Mouse (Mus musculus): ENCODE measurements around the gene Ercc6.

Gene Ercc6

DNA sequence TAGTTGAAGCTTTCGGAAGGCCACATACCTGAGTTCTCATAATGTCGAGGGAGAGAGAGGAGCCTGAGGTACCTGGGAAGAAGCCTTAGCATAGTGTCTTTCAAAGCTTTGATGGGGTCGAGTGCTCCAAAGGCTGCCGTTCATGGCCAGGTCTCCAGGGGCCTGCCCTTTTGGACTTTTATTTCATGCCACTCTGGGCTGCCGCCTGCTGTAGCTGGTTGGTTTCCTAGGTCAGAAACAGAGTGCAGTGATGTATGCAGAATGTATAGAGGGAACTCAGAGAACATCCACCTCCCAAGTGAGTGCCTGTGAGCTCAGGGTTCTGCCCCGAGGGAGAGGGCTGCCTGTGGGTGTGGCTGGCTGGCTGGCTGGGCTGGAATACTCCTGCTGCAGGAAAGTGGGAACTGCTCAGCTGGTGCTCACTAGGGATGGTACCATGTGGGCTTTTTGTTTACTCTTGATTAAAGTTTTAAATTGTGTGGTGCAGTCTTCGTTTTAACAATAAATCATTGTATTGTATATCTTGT, 7.1 kb downstream of the Ercc6 start:
- no peak for DNase-seq

DNA sequence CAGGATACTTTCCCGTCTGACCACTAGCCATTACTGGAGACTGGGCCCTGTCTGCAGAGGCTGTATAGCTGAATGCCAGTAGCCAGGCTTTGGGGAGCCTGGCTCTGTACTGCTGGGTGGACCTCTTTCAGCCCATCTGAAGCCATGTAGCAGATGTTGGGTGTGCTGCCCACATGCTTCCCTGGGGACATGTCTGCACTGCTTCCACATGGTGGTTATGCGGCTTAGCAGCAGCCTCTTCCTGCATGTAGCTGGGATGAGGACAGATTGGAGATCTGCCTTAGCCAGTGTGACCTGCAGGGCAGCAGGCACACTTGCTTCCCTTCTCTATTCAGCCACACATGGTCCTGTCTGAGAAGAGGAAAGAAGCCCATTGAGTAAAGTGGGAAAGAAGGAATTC, 9.0 kb downstream of the Ercc6 start:
- no peak for DNase-seq

DNA sequence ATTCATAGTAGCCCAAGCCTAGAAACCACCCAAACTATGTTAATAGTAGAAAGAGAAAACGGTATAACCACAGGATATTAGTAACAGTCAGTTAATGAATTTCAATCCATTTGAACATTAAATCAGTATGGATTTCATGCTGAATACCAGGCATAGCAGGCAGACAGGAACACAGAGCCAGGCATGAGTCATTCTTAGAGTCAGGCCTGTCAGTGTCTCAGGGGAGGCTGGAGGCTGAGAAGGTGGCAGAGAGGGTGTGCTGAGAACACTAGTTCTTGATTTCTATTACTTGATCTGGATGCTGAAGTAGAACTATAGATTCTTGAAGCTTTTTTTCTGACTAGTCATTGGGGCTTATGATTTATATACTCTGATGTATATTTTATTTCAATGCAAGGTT, 10.8 kb downstream of the Ercc6 start:
- no peak for DNase-seq

DNA sequence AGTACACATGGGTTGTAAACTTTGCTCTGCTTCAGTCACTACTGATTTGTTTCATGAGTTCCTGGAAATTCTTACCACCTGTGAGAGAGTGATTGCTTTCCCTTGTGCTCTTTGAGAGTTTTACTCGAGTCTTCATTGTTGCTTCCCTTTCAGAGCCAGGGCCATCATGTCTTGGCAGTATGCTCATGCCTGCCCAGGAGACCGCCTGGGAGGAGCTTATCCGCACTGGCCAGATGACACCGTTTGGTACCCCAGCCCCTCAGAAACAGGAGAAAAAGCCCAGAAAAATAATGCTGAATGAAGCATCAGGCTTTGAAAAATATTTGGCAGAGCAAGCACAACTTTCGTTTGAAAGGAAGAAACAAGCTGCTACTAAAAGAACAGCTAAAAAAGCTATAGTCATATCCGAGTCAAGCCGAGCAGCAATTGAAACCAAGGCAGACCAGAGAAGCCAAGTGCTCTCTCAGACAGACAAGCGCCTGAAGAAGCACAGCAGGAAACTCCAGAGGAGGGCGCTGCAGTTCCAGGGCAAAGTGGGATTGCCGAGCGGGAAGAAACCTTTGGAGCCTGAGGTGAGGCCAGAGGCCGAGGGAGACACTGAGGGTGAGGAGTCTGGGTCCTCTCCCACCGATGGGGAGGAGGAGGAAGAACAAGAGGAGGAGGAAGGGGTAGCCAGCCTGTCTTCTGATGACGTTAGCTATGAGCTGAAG, 12.8 kb downstream of the Ercc6 start:
- DNase-seq = no peak

DNA sequence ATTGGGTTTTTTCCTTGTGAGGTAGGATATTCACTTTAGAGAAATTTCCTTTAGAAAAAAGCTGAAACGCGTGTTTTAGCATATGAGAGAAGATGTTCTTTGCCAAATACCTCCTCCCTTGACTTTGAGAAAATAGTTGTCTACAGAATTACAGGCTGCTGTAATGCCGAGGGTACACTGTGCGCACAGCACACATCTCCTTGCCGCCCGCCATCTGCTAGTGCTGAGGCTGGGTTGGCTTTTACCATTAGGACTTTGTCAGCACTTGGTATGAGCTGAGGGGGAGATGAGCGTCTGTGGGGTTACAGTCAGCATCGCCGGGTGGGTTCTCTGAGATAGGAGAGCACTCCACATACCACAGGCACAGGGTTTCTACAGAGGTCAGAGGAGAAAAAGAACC, 13.9 kb downstream of the Ercc6 start:
- DNase-seq = no peak

DNA sequence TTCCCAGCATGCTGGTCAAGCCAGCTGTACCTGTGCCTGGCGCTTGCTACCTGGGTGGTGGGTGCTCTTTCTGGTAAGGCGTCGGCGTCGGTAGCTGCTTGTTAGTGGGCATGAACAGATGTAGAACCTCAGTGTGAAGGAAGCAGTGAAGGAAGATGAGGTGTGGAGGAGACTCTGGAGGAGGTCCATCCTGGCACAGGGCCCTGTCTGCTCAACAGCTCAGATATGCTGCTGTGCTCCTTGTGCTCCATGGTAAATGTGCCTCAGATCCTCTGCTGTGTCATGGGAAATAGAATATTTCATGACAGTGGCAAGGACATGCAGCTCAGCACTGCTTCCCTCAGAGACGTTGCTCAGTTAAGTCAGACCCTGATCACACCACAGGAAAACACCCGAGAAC, 15.7 kb downstream of the Ercc6 start:
- DNase-seq = no peak

DNA sequence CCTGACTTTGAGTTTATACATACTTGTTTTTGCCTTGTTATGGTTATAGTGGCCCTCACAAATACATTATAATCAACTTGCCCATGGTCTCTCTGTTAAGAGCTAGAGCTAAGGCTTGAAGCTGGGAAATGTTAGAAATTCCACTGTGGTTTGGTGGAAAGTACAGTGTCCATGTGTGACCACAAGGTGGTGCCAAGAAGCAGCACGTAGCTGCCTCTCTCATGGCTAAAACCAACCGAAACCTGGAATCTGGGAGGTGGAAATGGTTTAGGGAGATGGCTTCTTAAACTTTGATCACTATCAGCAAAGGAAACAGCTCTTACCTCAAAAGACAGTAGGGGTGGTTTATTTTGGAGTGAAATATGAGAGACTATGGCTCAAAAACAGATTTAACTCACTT, 17.6 kb downstream of the Ercc6 start:
- DNase-seq = peak; percentile 46

DNA sequence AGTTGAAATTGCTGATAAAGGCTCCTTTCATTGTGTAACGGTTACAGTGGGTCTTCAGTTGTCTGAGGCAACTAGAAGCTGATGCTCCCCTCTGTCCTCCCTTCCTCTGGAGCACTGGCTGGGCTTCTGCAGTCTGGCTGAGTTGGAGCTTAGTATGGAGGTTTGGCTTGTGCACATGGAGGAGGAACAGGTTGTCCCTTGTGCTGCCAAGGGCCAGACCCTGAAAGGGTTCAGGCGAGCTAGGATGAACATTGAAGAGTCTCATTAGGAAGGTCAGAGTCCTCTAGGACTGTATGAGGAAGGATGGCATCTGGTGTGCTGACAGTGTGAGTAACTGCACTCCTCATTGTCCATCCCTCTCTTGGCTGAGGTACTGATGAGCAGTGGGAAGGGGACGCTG, 18.1 kb downstream of the Ercc6 start:
- no peak for DNase-seq

DNA sequence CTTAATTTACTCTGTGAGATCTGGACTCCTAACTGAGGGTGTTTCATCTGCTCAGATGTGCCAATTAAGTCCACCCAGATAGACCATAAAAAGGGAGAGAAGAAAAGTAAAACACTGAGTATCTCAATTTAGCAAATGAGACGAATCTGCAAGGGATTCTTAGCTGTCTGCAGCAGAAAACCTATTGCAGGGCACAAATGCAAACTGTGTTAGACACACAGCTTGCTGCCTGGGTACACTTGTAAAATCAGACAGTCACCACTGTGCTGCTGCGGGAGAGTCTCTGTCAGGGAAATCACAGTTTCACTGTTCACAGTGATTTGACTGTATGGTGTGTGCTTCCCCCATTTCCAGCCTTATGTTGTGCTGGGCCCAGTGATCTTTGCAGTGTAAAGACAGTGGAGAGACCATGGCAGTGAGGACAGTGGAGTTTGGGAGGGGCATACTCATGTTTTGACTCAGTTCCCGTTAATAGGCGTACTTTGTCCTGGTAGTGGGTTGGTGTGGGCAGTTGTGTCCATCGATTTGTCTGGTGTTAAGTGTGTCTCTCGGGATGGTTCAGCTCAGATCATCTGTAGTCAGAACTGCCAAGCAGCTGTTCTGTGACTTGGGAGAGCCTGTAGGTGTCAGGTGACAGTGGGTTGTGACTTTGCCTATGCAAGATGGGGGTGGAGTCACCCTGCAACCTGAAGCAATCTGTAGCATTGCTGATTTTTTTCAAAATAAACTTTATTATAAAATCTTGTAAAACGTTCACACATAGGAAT, 19.2 kb downstream of the Ercc6 start:
- DNase-seq = no peak

DNA sequence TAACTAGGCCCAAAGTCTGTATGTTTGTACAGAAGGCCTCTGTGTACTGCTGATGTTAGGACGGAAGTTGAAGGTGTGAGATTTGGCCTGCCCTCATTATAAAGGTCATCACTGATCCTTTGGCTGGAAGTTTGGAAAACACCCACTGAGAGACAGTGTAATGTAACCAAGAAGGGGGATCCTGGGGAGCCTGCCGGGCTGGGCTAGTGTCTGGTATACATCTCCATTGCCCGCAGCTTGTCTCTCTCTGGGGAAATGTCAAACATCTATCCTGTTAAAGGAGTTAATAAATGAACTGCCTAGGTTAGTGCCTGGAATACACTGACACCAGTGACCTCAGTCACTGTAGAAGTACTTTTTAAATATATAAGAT, 19.8 kb downstream of the Ercc6 start:
- DNase-seq = no peak

DNA sequence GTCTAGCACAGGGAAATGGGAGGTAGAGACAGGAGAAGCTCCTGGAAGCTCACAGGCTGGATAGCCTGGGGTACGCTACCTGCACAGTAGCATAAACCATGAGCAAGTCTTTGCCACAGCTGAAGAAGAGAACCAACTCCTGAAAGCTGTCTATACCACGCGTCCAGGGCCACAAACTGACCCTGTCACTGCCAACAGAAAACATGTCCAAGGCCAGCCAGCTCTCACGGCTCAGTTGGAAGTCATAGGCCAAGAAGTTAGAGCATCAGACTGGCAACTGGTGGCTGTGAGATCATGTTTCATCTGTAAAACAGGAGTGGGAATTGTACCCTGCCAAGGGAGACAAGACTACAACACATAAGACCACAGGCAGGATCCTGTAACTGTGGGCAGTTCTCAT, 20.3 kb downstream of the Ercc6 start:
- no peak for DNase-seq

DNA sequence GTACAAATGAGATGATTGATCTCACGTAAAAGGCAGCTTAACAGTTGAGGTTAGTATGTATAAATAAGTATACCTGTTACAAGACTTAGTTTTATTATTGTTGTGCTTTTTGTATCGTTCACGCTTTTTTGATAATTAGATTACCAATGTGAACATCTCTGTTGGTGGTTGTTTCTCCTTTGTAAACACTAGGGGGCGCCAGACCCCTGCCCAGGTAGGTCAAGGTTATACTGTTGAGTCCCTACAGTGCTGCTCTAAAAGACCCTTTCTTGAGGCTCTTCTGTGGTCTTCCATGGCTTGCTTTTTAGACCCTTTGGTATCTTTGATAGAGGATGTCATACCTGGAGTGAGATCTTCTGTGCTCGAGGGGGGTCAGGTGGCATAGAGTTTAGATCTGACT, 20.8 kb downstream of the Ercc6 start:
- no peak for DNase-seq

DNA sequence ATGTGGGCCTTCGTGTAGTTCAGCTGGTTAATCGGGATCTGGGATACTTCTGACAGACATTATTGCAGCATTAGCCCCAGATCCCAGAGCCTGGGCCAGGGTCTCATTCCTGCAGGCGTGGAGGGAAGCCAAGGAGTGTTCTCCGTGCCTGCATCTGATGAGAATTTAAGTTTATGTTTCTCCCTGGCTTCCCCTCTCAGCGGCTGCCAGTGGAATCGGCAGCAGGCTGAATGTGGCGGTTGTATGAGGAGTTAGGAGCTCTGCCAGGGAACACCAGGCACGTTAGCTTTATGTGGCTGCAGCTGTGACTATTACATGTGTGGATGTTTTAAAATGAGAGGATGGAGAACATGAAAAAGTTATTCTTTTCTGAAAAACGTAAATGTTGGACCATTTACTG, 23.4 kb downstream of the Ercc6 start:
- DNase-seq = no peak

DNA sequence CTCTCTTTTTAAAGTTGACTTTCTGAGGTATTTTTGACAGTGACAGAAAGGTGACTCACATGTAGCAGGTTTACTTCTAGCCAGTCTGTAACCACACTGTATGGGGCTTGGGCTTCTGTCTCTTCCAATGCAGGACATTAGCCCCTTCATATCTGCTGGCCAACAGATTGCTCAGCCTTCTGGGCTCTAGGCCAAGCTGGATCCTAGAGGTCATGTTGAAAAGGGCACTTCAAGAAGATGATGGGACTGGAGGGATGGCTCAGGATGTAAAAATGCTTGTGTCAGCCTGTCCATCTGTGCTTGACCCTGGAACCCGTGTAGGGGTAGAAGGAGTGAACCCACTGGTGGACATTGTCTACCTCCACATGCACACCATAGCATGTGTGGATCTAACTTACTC, 24.8 kb downstream of the Ercc6 start:
- DNase-seq = no peak

DNA sequence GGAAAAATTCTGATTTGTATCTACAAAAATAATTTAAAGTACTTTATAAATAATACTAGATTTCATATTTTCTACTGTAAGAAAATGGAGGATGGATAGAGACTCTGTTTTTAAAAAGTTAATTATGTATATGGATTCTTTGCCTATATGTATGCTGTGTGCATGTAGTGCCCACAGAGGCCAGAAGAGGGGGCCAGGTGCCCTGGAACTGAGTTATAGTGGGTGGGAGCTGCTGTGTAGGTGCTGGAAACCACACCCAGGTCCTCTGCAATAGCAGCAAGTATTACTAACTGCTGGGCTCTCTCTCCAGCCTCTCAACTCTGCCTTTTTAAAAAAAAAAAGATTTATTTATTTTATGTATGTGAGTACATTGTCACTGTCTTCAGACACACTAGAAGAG, 29.8 kb downstream of the Ercc6 start:
- DNase-seq = no peak

DNA sequence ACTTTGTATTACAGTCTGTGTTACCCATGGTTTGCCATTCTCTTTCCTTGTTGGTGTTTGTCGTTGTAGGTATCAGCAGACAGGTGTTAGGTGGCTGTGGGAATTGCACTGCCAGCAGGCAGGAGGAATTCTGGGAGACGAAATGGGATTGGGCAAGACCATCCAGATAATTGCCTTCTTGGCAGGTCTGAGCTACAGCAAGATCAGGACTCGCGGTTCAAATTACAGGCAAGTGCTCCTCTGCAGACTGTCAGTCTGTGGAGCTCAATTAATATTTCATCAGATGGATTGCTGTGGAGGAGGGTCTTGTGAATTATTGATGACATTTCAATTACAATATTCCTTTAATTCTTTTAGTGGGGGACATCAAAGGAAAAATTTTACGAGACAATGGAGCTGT, 33.4 kb downstream of the Ercc6 start:
- DNase-seq = no peak

DNA sequence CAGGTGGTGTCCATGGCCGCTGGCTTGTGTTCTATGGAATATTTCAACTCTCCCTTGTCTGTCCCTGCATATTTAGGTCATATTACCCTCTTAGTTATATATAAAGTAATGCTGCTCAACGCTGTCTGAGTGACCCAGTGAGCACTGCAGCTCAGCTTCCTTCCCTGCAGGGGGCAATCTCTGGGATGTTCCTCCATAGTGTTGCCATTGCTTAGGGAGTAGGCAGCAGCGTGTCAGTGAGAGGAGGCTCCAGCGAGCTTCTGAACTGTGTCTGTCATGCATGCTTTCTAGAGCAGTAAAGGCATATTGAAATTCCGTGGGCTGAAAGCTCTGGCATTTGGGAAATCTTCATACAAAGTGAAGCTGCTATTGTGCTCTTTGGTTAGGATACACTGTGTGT, 38.5 kb downstream of the Ercc6 start:
- DNase-seq = no peak

DNA sequence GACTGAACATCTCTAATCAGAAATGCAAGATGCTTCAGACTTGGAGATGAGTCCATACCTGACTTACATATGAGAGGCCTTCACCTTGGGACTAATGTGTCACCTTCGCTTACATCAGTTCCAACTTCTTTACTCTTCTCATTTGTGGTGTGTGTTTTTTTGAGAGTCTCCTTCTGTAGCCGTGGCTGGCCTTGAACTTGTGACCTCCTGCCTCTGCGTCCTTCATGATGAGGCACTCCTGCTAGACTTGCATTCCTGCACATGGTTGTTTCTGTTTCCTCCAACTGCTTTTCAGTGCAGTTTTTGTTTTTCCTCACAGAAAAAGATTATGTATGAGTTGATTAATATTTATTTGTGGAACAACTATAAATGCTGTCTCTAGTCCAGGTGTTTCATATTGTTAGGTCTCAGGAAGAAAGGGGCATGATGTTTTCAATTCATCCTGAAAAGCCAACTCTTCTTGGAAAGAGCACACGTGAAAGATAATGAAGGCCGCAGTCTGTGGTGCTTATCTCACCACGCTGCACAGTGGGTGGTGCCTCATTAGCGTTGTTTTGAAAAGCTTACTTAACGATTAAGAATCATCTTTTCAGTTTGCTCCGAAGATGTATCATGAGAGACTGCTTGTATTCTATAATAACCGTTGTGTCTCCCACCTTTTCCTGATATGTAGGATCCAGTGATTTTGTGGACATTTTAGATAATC, 40.0 kb downstream of the Ercc6 start:
- no peak for DNase-seq

DNA sequence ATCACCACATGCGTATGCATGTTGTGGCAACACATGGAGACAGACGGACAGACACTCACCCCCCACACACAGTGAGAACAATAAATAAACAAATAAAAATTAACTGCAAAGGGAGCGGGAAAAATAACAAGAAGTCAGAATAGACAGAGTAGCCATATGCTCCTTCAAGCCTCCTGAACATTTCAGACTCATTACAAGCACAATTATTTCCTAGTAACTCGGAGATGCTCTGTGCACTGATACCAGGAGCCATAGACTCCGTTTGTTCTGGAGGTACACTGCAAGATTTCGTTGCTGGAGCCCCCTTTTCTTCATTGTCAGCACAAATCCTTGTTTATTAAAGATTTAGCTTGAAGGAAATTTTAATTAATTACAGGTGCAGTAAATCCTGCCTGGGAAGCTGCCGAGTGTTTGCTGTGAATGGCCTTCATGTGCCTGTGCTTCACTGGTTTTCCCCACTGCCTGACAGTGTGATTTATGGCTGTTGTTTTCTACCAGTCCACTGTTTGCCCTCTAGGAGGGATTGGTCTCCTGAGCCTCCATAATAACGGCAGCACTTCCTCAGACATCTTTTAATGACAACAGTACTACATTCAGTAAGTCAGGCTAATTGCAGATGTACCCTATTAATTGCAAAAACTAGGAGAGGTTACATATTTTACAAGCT, 41.7 kb downstream of the Ercc6 start:
- no peak for DNase-seq

DNA sequence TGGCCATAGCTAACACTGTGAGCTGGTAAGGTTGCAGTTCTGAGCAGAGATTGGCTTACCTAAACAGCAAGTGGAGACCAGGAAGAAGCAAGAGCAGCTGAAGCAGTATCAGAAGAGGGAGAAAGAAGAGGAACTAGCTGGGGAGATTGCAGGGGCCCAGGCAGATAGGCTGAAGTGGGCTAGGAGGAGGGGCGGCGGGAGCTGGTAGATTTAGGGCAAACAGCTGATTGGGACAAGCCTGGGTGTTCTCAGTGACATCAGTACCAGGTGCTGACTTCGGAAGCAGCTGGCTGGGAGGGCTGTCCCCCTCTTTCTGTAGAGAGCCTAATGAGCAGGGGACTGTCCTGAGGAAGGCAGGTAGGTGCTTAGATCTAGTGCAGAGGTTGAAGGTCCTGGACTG, 48.1 kb downstream of the Ercc6 start:
- DNase-seq = no peak

DNA sequence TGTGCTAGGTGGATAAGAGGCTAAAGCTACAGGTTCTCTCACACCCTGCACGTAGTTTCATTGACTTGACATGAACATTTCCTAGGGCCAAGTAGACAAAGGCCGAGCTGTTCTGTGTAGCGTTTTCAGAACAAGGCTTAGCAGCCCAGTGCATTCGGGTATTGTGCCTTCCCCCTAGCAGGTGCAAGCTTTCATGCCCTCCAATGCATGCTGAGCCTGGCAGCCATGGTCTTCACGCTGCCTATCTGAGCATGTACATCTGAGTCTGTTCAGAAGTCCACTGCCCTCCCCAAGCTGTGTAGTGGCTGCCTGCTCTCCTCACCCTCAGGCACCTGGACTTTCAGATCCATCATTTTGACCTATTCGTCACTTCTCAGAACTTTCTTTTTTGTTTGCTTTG, 50.3 kb downstream of the Ercc6 start:
- no peak for DNase-seq

DNA sequence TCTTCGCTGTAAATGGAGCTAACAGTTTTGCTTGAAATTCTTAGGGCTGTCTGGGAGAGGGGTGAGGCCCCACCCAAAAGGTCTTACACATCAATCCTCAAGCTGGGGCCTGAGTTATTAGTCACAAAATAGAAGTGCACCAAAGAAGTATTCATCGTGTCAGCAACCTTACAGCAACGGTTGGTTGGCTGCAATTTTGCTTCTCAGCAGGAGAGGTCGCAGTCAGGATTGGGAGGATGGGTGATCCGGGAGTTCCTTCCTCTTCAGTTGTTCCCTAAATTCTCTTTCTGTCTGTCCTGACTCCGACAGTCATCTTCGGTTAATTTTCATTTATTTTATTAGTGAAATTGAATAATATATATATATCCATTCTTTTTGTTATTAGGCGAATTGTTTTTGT, 59.2 kb downstream of the Ercc6 start:
- no peak for DNase-seq

DNA sequence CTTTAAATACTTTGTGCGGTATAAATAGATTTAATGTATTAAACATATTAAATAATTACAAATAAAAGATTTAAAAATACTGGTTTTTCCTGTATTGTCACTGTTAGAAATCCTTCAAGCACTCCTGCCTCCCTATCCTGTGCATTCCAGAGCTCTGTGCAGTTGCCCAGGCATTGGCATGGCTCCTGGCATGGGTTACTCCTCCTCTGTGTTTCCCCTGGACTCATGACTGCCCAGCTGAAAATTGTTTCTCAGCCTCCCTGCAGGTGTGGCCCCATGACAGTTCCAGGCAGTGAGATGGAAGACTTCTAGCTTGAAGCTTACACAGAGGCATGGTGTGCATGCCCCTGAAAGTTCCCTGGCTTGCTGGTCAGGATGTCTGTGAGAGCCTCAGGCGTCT, 65.1 kb downstream of the Ercc6 start:
- DNase-seq = no peak

DNA sequence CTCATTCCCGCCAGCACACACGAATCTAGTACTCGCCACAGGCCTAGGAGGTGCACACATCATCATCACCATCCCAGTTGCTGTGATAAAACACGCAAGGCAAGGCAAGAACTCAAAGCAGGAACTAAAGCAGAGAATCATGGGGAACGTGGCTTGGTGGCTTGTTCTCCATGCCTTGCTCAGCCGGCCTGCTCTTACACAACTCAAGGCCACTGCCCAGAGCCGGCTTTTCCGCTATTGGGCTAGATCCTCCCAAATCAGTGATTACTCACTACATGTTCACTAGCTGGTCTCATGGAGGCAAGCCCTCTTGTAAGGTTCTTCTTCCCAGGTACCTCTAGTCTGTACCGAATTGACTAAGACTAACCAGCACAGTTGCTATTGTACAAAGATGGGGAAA, 70.4 kb downstream of the Ercc6 start:
- no peak for DNase-seq
